Mouse (Mus musculus) kidney, postnatal 0 days (tissue): ENCODE data around the gene Mtmr10. TPM values are rescaled to one million over a fixed set of nuclear protein-coding genes. Genes with fewer than 3 reads are reported as not detected.

ENCODE experiments used
- ATAC-seq: fragments of 200-750 bp; cut with Nextera tagmentation; replicated peaks from 2 replicates; pipeline ENCODE4 v1.8.0; 2017; ENCODE audit warnings: low read depth, moderate number of reproducible peaks, moderate TSS enrichment, moderate library complexity; ENCODE audit not compliant: low FRiP score
- DNase-seq: peaks from one replicate; pipeline ENCODE4 v3.0.0-alpha.2; 2016; ENCODE audit warnings: low spot score
- H3K27ac ChIP-seq: fragments of 300-500 bp; sonication (generic); 2 replicates; pipeline ENCODE4 v1.5.1; 2014; ENCODE audit warnings: mild to moderate bottlenecking
- H3K27me3 ChIP-seq: fragments of 300-500 bp; sonication (generic); 2 replicates; pipeline ENCODE4 v1.6.1; 2014; ENCODE audit warnings: low read length, mixed read lengths; ENCODE audit not compliant: insufficient read depth
- H3K36me3 ChIP-seq: fragments of 300-500 bp; sonication (generic); 2 replicates; pipeline ENCODE4 v1.6.1; 2014; ENCODE audit warnings: low read length, mixed read lengths; ENCODE audit not compliant: insufficient read depth
- H3K4me1 ChIP-seq: fragments of 300-500 bp; sonication (generic); replicated peaks from 2 replicates; pipeline ENCODE4 v1.6.1; 2014; ENCODE audit warnings: antibody characterized with exemption, low read length, mixed read lengths; ENCODE audit not compliant: insufficient read depth
- H3K4me2 ChIP-seq: fragments of 300-500 bp; sonication (generic); 2 replicates; pipeline ENCODE4 v1.6.1; 2014; ENCODE audit warnings: mild to moderate bottlenecking, low read length, moderate library complexity, mixed read lengths
- H3K4me3 ChIP-seq: fragments of 300-500 bp; sonication (generic); replicated peaks from 2 replicates; pipeline ENCODE4 v1.5.1; 2014; ENCODE audit warnings: low read depth, low read length
- H3K9ac ChIP-seq: fragments of 300-500 bp; sonication (generic); 2 replicates; pipeline ENCODE4 v1.6.1; 2014; ENCODE audit warnings: low read depth, low read length
- H3K9me3 ChIP-seq: fragments of 300-500 bp; sonication (generic); replicated peaks from 2 replicates; pipeline ENCODE4 v1.6.1; 2016; ENCODE audit warnings: low read length, inconsistent platforms, mixed read lengths
- CTCF ChIP-seq: IDR thresholded peaks from 2 replicates; pipeline ENCODE4 v1.5.1; 2016; ENCODE audit warnings: antibody characterized with exemption, low read depth, mild to moderate bottlenecking, moderate library complexity
- WGBS: fragments of 180-500 bp; shearing (Covaris S2); extraction: QIAGEN DNeasy Blood & Tissue Kit; methylation state at CpG from one replicate; pipeline ENCODE4 v1.1.7; 2014; 5-methylcytosine and 5-hydroxymethylcytosine counted together
- polyA plus RNA-seq: library from polyadenylated mRNA; unstranded; fragments of >200 nt; fragmentation: Nextera tagmentation; extraction: Ambion mirVana; gene quantifications from 2 replicates; pipeline ENCODE4 v1.2.1, GENCODE M21; 2015

Gene Mtmr10
- polyA plus RNA-seq, 1 experiment from 2014 or later = 8.1 TPM

- H3K9me3 ChIP-seq = no peaks in the 10 kb centered on the region
Observed at GRCm38 (mm10) chr7:64265502-64266279, 21.8 kb upstream of the Mtmr10 start.

GRCm38 (mm10) chr7:64266587-64266986 lies 20.9 kb upstream of the Mtmr10 start:
- no peak for DNase-seq
- no peak overlapping the region for H3K27ac ChIP-seq
- no peaks in the 10 kb centered on the region for H3K4me1 ChIP-seq
- TF ChIP-seq CTCF = no peak
- ATAC-seq = no peak
- no peak overlapping the region for H3K4me3 ChIP-seq
- no peaks in the 10 kb centered on the region for H3K9me3 ChIP-seq
- no peak overlapping the region for H3K9ac ChIP-seq
- H3K27me3 ChIP-seq = peaks cover 4% of the 10 kb centered on the region; the same call in 1 of the 2 replicates
- H3K4me2 ChIP-seq = no peak overlapping the region
- 82% methylated on average over 4 of the region's 4 CpGs for WGBS
- H3K36me3 ChIP-seq = no peaks in the 10 kb centered on the region

More at GRCm38 (mm10) chr7:64265502-64266279, 21.8 kb upstream of the Mtmr10 start:
- no peak for DNase-seq
- no peak overlapping the region for H3K9ac ChIP-seq
- no peak for ATAC-seq
- no peaks in the 10 kb centered on the region for H3K36me3 ChIP-seq
- no peaks in the 10 kb centered on the region for H3K4me1 ChIP-seq
- H3K27ac ChIP-seq = no peak overlapping the region
- H3K4me3 ChIP-seq = no peak overlapping the region
- H3K27me3 ChIP-seq = peaks cover 4% of the 10 kb centered on the region; the same call in 1 of the 2 replicates
- WGBS = 82% methylated on average over 13 of the region's 13 CpGs
- TF ChIP-seq CTCF = no peak
- H3K4me2 ChIP-seq = no peak overlapping the region

GRCm38 (mm10) chr7:64271926-64272325 lies 15.5 kb upstream of the Mtmr10 start:
- Histone ChIP-seq H3K4me2 (no peak overlapping the region), H3K9me3 (no peaks in the 10 kb centered on the region), H3K9ac (no peak overlapping the region), H3K4me3 (no peak overlapping the region), H3K27me3 (peaks cover 4% of the 10 kb centered on the region; the same call in 1 of the 2 replicates), H3K36me3 (no peaks in the 10 kb centered on the region), H3K4me1 (no peaks in the 10 kb centered on the region), H3K27ac (no peak overlapping the region)
- no peak for DNase-seq
- no peak for TF ChIP-seq CTCF
- 55% methylated on average over 4 of the region's 4 CpGs for WGBS
- no peak for ATAC-seq

- Histone ChIP-seq H3K4me3 (no peak overlapping the region), H3K4me2 (no peak overlapping the region), H3K9ac (no peak overlapping the region), H3K4me1 (no peaks in the 10 kb centered on the region), H3K27ac (no peak overlapping the region), H3K27me3 (no peaks in the 10 kb centered on the region), H3K9me3 (no peaks in the 10 kb centered on the region), H3K36me3 (no peaks in the 10 kb centered on the region)
- DNase-seq = no peak
- 70% methylated on average over 4 of the region's 4 CpGs for WGBS
- no peak for TF ChIP-seq CTCF
- ATAC-seq = no peak
Observed at GRCm38 (mm10) chr7:64275518-64275917, 11.9 kb upstream of the Mtmr10 start.

GRCm38 (mm10) chr7:64276921-64277320 lies 10.5 kb upstream of the Mtmr10 start:
- Histone ChIP-seq H3K9me3 (no peaks in the 10 kb centered on the region), H3K9ac (no peak overlapping the region), H3K4me1 (no peaks in the 10 kb centered on the region), H3K36me3 (no peaks in the 10 kb centered on the region), H3K4me3 (no peak overlapping the region), H3K27me3 (no peaks in the 10 kb centered on the region), H3K27ac (no peak overlapping the region), H3K4me2 (no peak overlapping the region)
- WGBS = 31% methylated on average over 6 of the region's 6 CpGs
- peak; percentile 16 for DNase-seq
- TF ChIP-seq CTCF = no peak
- no peak for ATAC-seq

- Histone ChIP-seq H3K27ac (no peak overlapping the region), H3K4me3 (no peak overlapping the region), H3K36me3 (no peaks in the 10 kb centered on the region), H3K9me3 (no peaks in the 10 kb centered on the region), H3K4me1 (no peaks in the 10 kb centered on the region), H3K4me2 (no peak overlapping the region), H3K27me3 (no peaks in the 10 kb centered on the region), H3K9ac (no peak overlapping the region)
- DNase-seq (no peak), ATAC-seq (no peak)
- TF ChIP-seq CTCF = no peak
- 89% methylated on average over 1 of the region's 1 CpGs for WGBS
Observed at GRCm38 (mm10) chr7:64278526-64278925, 8.9 kb upstream of the Mtmr10 start.

GRCm38 (mm10) chr7:64279548-64279947 lies 7.9 kb upstream of the Mtmr10 start:
- Histone ChIP-seq H3K27me3 (no peaks in the 10 kb centered on the region), H3K4me2 (no peak overlapping the region), H3K27ac (no peak overlapping the region), H3K4me3 (no peak overlapping the region), H3K4me1 (no peaks in the 10 kb centered on the region), H3K9me3 (no peaks in the 10 kb centered on the region), H3K36me3 (no peaks in the 10 kb centered on the region), H3K9ac (no peak overlapping the region)
- no peak for TF ChIP-seq CTCF
- DNase-seq (no peak), ATAC-seq (no peak)
- 84% methylated on average over 3 of the region's 3 CpGs for WGBS
